Mouse (Mus musculus): ENCODE data around the gene Crispld2. TPM values are rescaled to one million over a fixed set of nuclear protein-coding genes. Genes with fewer than 3 reads are reported as not detected.

Gene Crispld2
- polyA plus RNA-seq, 1 experiment from 2014 or later, result 8.5 TPM

DNA sequence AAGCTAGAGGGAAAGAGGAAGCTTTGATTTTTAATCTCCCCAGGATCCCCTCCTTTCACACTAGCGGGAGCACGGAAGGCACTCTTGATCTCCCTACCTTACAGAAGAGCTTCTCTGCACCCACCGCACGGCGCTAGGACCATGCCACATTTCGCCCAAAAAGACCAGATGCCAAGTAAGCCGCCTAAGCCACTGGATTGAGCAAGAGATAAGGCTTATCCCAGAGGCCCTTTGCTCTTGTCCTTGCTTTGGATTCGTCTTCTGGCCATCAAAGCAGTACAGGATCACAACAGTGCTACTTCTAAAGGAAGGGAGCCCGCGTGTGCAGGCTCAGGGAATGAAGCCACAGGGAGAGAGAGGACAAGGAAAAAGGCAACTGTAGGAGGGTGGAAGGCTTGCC, 102.6 kb downstream of the Crispld2 start:
- Histone ChIP-seq H3K4me1 (replicated peaks) (peaks cover 7% of the 10 kb centered on the region), H3K27me3 (peaks cover 4% of the 10 kb centered on the region; the same call in 1 of the 2 replicates), H3K4me2 (no peak overlapping the region), H3K4me3 (replicated peaks) (no peak overlapping the region), H3K9ac (replicated peaks) (no peak overlapping the region), H3K36me3 (peaks cover 41% of the 10 kb centered on the region), H3K27ac (no peak overlapping the region), H3K9me3 (no peaks in the 10 kb centered on the region)
- WGBS, result 90% methylated on average over 10 of the region's 10 CpGs
- no peak for ATAC-seq (ENCODE audit: insufficient number of reproducible peaks, insufficient read depth, low FRiP score, low TSS enrichment, low read depth)

DNA sequence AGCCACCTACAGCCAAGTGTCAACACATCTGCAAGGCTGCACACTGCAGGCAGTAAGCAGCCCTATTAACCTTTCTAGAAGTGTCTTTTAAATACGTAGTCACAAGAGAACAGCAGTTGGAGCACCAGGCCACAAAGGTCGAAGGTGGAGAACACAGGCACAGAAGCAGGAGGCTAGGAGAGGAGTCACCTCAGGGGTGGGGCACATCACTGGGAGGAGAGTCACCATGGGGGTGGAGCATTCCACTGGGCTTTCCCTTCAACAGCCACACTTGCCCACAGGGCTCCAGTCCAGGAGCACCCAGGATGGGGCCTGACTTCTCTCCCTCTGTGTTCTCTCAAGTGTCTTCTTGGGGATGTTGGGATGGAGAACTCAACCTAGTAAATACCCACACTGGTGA, 104.2 kb downstream of the Crispld2 start:
- no peak overlapping the region for H3K27ac ChIP-seq
- no peak overlapping the region for H3K4me3 ChIP-seq (replicated peaks)
- H3K36me3 ChIP-seq, result peaks cover 25% of the 10 kb centered on the region
- 55% methylated on average over 2 of the region's 2 CpGs for WGBS
- no peak overlapping the region for H3K4me2 ChIP-seq
- 0 out of 2 replicates have a peak overlapping the region, but pooled peaks have one; percentile 4 for H3K9ac ChIP-seq (replicated peaks)
- no peaks in the 10 kb centered on the region for H3K9me3 ChIP-seq
- peaks cover 16% of the 10 kb centered on the region for H3K4me1 ChIP-seq (replicated peaks)
- no peak for ATAC-seq (ENCODE audit: insufficient number of reproducible peaks, insufficient read depth, low FRiP score, low TSS enrichment, low read depth)
- peaks cover 4% of the 10 kb centered on the region; the same call in 1 of the 2 replicates for H3K27me3 ChIP-seq

DNA sequence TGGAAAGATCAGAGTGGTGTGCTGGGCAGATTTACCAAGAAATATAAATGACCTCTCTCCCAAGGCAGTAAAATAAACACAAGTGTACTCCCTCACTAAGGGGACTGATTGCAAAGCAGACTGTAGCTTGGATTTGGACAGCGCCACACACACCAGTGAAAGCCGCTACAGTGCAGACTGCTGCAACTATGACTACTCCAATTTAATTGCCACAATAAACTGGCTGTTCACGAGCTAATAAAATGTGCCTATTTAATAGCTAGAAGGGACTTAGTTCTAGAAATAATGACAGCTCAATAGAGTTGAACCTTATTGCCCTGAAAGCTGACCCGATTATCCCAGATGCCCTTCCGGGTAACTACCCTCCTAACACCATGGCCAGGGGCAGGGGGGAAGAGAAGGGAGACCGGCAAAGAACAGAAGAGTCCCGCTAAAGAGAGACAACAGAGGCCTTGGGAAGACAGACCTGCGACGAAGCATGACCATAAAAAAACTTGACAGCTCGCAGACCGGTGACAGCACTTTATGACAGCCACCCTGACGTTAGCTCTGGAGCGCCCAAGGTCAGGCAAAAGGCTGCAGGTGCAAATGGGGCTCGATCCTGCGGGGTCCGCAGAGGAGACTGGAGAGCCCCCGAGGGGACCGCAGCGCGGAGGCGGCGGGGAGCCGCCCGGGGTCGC, 108.3 kb downstream of the Crispld2 start:
- Histone ChIP-seq H3K4me3 (replicated peaks) (peak overlapping the region; percentile 97), H3K27me3 (peaks cover 4% of the 10 kb centered on the region; the same call in 1 of the 2 replicates), H3K9me3 (no peaks in the 10 kb centered on the region), H3K27ac (peak overlapping the region; percentile 85), H3K36me3 (peaks cover 6% of the 10 kb centered on the region; the same call in 1 of the 2 replicates), H3K9ac (replicated peaks) (peak overlapping the region; percentile 84), H3K4me2 (peak overlapping the region; percentile 91), H3K4me1 (replicated peaks) (peaks cover 29% of the 10 kb centered on the region)
- ATAC-seq (ENCODE audit: insufficient number of reproducible peaks, insufficient read depth, low FRiP score, low TSS enrichment, low read depth), result peak; percentile 63
- 2% methylated on average over 25 of the region's 25 CpGs for WGBS

DNA sequence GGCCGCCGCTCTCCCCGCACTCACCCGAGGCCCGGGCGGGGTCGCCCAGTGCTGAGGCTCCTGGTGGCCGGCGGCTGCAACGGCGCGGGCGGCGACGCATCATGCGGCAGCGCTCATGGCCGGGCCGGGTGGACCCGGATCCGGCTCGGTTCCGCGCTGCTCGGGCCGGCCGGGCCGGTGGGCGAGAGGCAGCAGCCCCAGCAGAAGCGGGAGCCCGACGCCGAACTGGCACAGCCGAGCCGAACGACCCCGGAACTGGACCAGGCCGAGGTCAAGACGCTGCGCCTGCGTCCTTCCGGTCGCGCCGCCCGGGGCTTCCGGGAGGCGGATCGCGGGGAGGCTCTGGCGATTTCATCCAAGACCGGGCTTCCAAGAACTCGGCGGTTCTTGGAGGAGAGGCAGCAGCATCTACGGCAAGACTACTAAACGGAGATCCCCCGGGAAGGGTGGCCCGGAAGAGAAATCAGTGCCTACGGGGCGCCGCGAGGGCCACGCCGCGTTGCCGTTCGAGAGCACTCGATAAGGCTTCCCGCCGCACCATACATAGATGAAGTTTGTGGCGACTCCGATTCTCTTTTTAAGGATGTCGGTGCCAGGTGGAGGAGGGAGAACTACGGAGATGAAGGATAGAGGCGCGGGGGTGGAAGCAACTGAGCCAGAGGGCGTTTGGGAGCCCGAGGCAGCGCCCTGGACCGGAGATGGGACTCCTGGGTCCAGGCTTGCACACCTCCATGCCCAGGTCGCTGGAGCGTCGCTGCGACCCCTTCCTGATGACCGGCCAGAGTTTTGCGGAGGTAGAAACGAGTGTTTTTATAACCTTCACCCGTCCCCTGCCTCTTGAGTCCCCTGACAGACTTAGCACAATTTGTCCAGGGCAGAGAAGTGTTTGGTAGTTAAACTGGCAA, 109.1 kb downstream of the Crispld2 start, which contains the start of gene Zdhhc7:
Gene Zdhhc7 (minus strand): TSS at position 415 of the 905 bp plus-strand sequence.
- H3K27ac ChIP-seq, result peak within 1 kb of the TSS; percentile 85
- H3K36me3 ChIP-seq, result peaks cover 6% of the 10 kb centered on the region; the same call in 1 of the 2 replicates
- H3K4me3 ChIP-seq (replicated peaks), result peak within 1 kb of the TSS; percentile 97
- peaks cover 29% of the 10 kb centered on the region for H3K4me1 ChIP-seq (replicated peaks)
- no peaks in the 10 kb centered on the region for H3K9me3 ChIP-seq
- under 1% methylated on average over 87 of the region's 88 CpGs for WGBS
- ATAC-seq (ENCODE audit: insufficient number of reproducible peaks, insufficient read depth, low FRiP score, low TSS enrichment, low read depth), result peak; percentile 41
- H3K4me2 ChIP-seq, result peak within 1 kb of the TSS; percentile 91
- peaks cover 4% of the 10 kb centered on the region; the same call in 1 of the 2 replicates for H3K27me3 ChIP-seq
- peak within 1 kb of the TSS; percentile 84 for H3K9ac ChIP-seq (replicated peaks)

Other genes with a start within 250 kb of the Crispld2 start
- gene Tldc1, start 214.0 kb upstream of the Crispld2 start, polyA plus RNA-seq (2016; fragmentation: Nextera tagmentation; extraction: Ambion mirVana), result 10.3 and 11.6 TPM in 2 replicates
- 76.3 and 95.6 TPM in 2 replicates for gene Cotl1, start 151.9 kb upstream of the Crispld2 start, polyA plus RNA-seq (2016; fragmentation: Nextera tagmentation; extraction: Ambion mirVana)
- 8.4 and 8.7 TPM in 2 replicates for gene Klhl36, start 130.2 kb upstream of the Crispld2 start, polyA plus RNA-seq (2016; fragmentation: Nextera tagmentation; extraction: Ambion mirVana)
- gene Usp10, start 82.1 kb upstream of the Crispld2 start, polyA plus RNA-seq (2016; fragmentation: Nextera tagmentation; extraction: Ambion mirVana), result 153 and 168 TPM in 2 replicates
- not detected in 2 replicates for gene Gm20388, start 81.6 kb upstream of the Crispld2 start, polyA plus RNA-seq (2016; fragmentation: Nextera tagmentation; extraction: Ambion mirVana)
- gene Zdhhc7, start 109.0 kb downstream of the Crispld2 start, polyA plus RNA-seq (2016; fragmentation: Nextera tagmentation; extraction: Ambion mirVana), result 28.7 and 29.4 TPM in 2 replicates
- 3.0 and 3.5 TPM in 2 replicates for gene 6430548M08Rik, start 121.7 kb downstream of the Crispld2 start, polyA plus RNA-seq (2016; fragmentation: Nextera tagmentation; extraction: Ambion mirVana)
- not detected in 2 replicates for gene Fam92b, start 185.0 kb downstream of the Crispld2 start, polyA plus RNA-seq (2016; fragmentation: Nextera tagmentation; extraction: Ambion mirVana)
- gene Gse1, start 236.0 kb downstream of the Crispld2 start, polyA plus RNA-seq (2016; fragmentation: Nextera tagmentation; extraction: Ambion mirVana), result 7.6 and 9.1 TPM in 2 replicates